Mouse (Mus musculus): Measurements from ENCODE around the gene Gm5737. TPM values are rescaled to one million over a fixed set of nuclear protein-coding genes. Genes with fewer than 3 reads are reported as not detected.

Gene Gm5737
- under 1 TPM in 3 of 4 experiments, not detected in 1; 0.21 to 0.38 (median 0.27) TPM for total RNA-seq (2022)

GRCm38 (mm10) chr7:120811834-120812415 lies at the start of gene Gm5737:
Gene Gm5737 (plus strand): TSS chr7:120812365.
- no peak for DNase-seq (ENCODE audit: low spot score in 2 of 2)

DNA sequence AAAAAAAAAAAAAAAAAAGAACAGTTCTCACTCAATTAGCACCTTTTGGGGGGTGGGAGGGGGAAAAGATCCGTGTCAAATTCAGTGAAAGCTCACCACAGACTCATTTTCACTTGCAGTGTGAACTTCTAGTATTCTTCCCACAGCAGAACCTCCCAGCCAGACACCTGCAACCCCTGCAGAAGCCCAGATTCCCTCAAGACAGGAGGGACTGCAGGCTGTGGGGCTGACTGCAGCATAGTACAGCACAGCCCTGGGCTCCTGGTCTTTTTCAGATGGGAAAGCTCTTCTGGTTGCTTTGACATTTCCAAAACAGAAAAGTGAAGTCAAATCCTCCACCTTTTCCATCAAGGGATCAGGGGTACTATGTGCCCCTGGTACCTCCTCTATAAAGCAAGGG lies 44.8 kb upstream of the Gm5737 start:
- no peak for DNase-seq (ENCODE audit: low spot score in 2 of 2)

GRCm38 (mm10) chr7:120771389-120771788 lies 40.8 kb upstream of the Gm5737 start:
- DNase-seq (ENCODE audit: low spot score in 2 of 2): no peak

GRCm38 (mm10) chr7:120778012-120778411 lies 34.2 kb upstream of the Gm5737 start:
- no peak for DNase-seq (ENCODE audit: low spot score in 2 of 2)

GRCm38 (mm10) chr7:120795544-120795943 lies 16.6 kb upstream of the Gm5737 start:
- no peak for DNase-seq (ENCODE audit: low spot score in 2 of 2)

GRCm38 (mm10) chr7:120796369-120796768 lies 15.8 kb upstream of the Gm5737 start:
- DNase-seq (ENCODE audit: low spot score in 2 of 2): no peak

DNA sequence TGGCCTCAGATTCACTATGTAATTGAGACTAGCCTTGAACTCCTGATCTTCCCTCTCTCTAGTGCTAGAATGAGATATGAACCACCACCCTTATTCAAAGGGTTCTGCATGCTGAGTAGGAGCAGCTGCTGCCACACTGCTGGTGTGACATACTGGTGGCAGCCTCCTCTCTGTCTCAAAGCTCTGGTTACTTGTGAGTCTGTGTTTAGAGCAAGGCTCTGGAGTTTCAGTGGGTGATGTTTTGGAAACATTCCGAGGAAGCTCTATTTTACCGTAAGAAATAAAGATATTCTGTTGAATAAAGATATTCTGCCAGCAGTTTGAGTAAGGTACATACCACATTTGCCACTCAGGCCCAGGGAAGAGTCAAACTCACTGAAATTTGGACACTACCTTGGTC lies 8.9 kb upstream of the Gm5737 start:
- DNase-seq (ENCODE audit: low spot score in 2 of 2): no peak

GRCm38 (mm10) chr7:120809705-120810104 lies 2.5 kb upstream of the Gm5737 start:
- DNase-seq (ENCODE audit: low spot score in 2 of 2): no peak

- DNase-seq (ENCODE audit: low spot score in 2 of 2): no peak
Observed at GRCm38 (mm10) chr7:120817552-120817951, 5.4 kb downstream of the Gm5737 start.

GRCm38 (mm10) chr7:120819386-120819785 lies 7.2 kb downstream of the Gm5737 start:
- peak; percentile 85 to 90 for DNase-seq (ENCODE audit: low spot score in 2 of 2)

DNA sequence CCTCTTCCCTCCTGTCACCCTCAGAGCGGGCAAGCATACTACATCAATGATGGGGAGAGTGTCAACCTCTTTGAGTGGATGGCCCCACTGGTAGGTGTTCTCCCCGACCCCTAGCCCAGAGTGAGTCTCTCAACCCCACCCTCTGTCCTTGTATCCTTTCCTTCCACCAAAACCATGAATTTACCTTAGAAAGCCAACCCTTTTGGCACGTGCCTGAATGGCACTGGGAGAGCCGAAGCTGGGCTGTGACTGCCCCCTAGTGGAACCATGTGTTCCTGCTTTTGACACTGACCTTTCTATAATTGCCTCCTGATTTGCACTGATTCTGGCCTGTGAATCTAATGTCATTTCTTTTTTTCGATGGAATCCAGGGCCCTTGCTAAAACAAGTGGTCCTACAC lies 11.1 kb downstream of the Gm5737 start:
- DNase-seq (ENCODE audit: low spot score in 2 of 2): peak in 1 of 2 experiments; percentile 32

DNA sequence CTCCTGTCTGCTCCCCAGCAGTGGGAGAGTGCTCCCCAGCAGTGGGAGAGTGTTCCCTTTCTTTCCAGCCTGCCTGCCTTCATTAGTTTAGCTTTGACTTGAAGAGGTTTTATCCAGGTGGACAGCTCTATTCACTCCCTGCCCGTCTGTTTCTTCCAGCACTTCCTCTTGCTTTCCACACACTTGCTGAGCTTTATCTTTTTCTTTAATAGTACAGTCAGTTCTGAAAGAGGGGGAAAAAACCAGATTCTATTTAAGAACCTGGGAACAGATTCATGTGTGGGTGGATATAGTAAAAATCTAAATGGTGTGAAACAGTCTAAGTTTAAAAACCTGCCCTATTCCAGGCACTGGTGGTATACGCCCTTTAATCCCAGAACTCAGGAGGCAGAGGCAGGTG lies 12.9 kb downstream of the Gm5737 start:
- no peak for DNase-seq (ENCODE audit: low spot score in 2 of 2)

GRCm38 (mm10) chr7:120826408-120826807 lies 14.2 kb downstream of the Gm5737 start:
- DNase-seq (ENCODE audit: low spot score in 2 of 2): no peak

GRCm38 (mm10) chr7:120830431-120831381 lies 18.5 kb downstream of the Gm5737 start:
- DNase-seq (ENCODE audit: low spot score in 2 of 2): peak in 1 of 2 experiments; percentile 38

GRCm38 (mm10) chr7:120834426-120834825 lies 22.3 kb downstream of the Gm5737 start:
- DNase-seq (ENCODE audit: low spot score in 2 of 2): no peak

GRCm38 (mm10) chr7:120834863-120835372 lies 22.8 kb downstream of the Gm5737 start:
- peak in 1 of 2 experiments; percentile 54 for DNase-seq (ENCODE audit: low spot score in 2 of 2)

DNA sequence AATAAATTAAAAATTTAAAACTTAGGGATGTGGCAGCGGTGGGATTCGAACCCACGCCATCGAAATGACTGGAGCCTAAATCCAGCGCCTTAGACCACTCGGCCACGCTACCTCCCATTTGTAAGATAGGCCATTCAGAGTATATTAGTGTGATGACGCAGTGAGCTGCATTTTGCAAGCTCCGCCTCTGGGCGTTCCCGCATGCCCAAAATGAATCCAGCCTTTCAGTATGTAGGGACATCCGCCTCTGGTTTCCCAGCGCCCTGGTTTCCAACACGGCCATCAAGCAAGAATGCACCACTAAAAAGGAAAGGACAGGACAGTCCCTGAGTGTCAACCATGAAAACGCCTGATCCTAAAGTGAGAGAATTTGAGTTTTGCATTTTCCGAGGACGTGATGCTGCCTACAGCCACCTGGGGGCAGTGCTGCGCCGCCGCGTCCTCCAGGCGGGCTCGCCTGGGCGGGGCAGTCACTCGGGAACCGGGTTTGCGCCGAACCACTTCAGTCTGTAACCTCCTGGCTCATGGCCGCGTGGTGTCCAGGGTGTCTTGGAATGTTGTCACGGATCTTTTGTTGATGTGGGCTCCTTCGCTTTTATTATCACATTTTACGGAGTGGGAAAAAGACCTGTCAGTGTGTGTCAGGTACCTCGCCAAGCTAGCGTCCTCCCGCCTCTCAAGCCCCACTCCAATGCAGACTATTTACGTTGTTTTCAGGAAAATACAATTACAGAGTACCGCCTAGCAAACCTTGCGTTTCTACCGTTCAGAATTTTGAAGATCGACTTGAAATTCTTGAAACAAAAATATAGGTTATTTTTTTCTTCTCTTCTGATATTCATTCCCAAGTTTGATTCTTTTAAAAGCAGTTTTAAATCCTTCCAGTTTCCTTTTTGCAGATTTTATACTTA lies 23.5 kb downstream of the Gm5737 start:
- DNase-seq (ENCODE audit: low spot score in 2 of 2): peak; percentile 87 to 89

- DNase-seq (ENCODE audit: low spot score in 2 of 2): no peak
Observed at GRCm38 (mm10) chr7:120836361-120836760, 24.2 kb downstream of the Gm5737 start.

GRCm38 (mm10) chr7:120838436-120839160 lies 26.4 kb downstream of the Gm5737 start:
- peak; percentile 60 to 70 for DNase-seq (ENCODE audit: low spot score in 2 of 2)

DNA sequence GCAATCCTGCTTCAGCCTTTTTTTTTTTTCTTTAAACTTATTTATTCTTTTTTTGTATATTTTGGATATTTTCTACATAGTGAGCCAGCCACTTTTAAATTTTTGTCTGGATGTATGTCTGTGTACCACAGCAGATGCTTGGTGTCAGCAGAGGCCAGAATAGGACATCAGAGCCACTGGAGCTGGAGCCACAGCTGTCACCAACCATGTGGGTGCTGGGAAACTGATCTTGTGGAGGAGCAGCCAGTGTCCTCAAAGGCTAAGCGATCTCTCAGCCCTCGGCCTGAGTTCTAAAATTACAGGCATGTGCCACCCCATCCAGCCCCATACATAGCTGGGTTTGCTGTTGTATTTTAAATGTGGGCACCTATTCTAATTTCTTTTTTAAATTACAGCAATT lies 27.6 kb downstream of the Gm5737 start:
- peak; percentile 55 to 63 for DNase-seq (ENCODE audit: low spot score in 2 of 2)

Data from gastrocnemius, adult 8-10 months (tissue).